Mouse (Mus musculus): ENCODE results near the gene St7.

The St7 gene

GRCm38 (mm10) chr6:17942344-17942743, 249.6 kb downstream of the St7 start:
- no peak for DNase-seq (ENCODE audit: extremely low read depth, low read depth, low spot score)

GRCm38 (mm10) chr6:17943877-17944617, 251.3 kb downstream of the St7 start:
- no peak for DNase-seq (ENCODE audit: extremely low read depth, low read depth, low spot score)

DNA sequence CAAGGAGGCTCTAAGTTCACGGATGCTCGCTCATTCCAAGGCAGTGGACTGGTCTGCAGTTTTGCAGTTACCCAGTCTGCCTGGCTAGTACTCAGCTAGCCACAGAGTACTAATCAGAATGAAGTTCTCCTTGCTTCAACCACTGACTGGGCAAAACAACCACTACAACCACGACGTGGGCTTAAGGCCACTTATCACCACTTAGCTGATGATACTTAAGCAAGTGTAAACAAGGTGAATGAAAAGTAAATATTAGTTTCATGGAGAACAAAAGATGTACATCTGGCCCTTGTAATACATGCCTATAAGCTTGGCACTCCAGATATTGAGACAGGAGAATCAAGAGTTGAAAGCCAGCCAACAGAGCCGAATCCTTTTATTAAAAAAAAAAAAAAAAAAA, 253.7 kb downstream of the St7 start:
- DNase-seq (ENCODE audit: extremely low read depth, low read depth, low spot score): no peak

DNA sequence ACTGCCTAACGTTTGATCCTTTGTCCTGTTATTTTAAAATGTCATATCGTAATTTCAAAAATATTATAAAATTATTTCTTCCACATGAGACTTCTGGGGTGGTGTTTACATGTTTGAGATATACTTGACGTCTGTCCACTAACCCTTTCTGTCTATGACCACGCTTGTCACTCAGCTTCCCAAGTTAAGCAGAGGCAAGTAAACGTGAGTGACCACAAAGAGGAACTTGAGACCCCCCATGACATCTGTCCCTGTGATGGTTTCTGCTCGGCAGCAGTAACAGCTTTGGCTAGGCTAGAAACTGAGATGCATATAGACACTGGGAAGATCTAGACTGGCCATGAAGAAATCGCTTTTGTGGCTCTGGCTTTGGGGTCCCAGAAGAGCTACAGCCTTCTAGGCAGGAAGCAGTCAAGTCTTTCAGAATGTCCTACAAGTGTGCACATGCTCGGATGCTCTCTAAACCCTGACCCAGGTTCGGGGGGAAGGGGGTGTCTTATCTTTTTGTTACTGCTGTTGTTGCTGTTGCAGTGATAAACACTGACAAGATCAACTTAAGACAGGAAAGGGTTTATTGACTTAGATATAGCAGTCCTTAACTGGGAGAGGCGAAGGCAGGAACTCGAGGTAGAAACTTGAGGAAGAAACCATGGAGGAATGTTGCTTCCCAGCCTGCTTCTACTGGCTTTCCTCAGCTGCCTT, 254.5 kb downstream of the St7 start:
- DNase-seq (ENCODE audit: extremely low read depth, low read depth, low spot score): no peak

DNA sequence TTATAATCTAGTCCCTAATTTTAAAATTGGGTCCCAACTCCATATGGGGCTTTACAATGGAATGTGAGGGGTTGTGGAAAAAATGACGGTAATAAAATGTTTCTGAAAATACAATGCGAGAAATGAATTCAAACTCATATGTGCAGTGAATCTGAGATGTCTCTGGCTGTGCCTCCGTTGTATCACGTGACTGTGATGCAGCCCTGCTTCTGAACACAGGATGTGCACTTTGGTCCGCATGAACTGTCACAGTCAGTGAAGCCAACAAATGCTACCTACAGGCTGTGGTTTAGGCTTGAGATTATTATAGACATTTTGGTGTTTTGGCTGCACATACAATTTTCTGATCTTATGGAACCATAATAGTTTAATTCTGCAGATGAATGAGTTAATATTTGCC, 256.4 kb downstream of the St7 start:
- DNase-seq (ENCODE audit: extremely low read depth, low read depth, low spot score): no peak

- no peak for DNase-seq (ENCODE audit: extremely low read depth, low read depth, low spot score)
Observed at GRCm38 (mm10) chr6:17951779-17952178, 259.0 kb downstream of the St7 start.

DNA sequence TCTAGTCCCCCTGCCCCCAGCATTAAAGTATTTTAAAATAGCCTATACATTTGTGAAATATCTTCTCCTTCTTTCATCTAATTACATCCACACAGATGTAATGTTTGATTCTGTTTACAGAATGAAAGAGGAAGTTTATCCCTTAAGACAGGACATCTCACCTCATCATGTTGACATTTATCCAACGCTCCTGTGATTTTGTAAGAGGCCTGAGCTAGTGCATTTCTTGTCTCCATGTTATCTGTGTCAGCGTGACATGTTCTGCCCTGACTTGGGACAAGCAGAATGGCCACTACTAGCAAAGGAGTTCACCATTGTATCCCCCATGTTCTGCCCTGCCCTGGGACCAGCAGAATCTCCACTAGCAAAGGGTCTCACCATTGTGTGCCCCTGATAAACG, 270.7 kb downstream of the St7 start:
- no peak for DNase-seq (ENCODE audit: extremely low read depth, low read depth, low spot score)

- no peak for DNase-seq (ENCODE audit: extremely low read depth, low read depth, low spot score)
Observed at GRCm38 (mm10) chr6:17968467-17969144, 275.9 kb downstream of the St7 start.

DNA sequence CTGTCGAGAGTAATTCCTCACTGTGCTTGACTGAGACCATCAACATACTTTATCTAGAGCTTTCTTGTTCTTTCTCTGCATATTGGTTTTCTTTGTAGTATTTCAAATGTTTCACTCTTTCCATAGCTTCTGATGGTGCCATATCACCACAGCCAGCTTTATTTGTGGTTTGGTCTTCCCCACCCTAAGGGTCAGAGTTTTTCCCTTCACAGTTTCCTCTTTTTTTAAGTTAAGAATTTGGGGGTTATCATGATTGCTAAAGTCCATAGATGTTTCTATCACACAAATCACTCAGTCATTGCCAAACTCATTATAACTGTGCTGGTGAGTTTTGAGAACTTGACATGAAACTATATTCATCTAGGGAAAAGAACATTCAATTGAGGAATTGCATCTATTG, 277.1 kb downstream of the St7 start:
- DNase-seq (ENCODE audit: extremely low read depth, low read depth, low spot score): no peak

GRCm38 (mm10) chr6:17971393-17971792, 278.7 kb downstream of the St7 start:
- DNase-seq (ENCODE audit: extremely low read depth, low read depth, low spot score): no peak

DNA sequence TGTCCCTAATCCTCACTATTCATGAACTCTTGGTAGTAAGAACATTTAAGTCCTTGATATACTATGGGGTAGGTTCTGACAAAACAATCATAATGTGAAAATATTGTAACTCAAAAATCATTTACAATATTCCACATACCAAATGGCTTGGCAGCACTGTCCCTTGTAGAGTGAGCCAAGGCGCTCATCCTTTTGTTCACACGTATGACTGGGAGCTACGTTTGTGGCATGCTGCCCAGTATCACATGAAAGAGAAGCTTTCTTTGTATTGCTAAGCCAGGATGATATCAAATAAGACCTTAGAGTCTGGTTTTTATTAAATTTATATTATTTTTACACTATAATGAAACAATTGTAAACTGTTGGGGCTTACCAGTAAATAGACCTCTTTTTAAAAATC, 281.7 kb downstream of the St7 start:
- no peak for DNase-seq (ENCODE audit: extremely low read depth, low read depth, low spot score)

DNA sequence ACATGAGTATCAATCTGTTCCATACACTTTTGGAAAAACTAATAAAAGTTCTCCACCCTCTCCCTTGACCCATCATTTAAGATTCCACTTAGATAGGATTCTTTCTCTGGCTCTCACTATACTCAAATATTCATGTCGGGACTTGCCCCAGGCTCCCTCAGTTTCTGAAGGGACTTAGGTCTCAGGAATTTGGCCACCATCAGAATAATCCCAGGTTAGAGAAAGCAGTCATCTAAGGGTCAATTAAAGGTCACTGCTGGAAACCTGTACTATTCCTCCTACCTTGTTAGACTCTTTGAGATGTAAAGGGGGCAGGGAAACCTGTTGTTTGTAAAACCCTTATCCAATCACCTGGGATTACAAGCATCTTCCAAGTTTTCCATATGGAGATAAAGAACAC, 284.4 kb downstream of the St7 start:
- no peak for DNase-seq (ENCODE audit: extremely low read depth, low read depth, low spot score)

DNA sequence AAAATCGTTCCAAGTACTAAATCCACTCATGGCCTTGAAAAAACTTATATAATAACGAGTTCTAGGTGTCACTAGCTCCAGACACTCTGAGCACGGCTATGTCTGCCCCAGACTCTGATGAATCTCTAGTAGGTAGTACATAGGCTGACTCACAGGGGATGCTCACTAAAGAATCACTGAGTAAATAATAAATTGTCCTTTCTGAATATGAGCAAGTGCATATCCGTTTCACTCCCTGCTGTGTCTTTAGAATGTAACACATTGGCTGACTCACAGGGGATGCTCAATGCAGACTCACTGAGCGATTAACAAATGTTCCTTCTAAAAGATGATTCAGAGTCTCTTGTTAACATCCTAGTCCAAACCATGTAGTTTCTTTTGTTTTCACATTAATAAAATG, 285.6 kb downstream of the St7 start:
- DNase-seq (ENCODE audit: extremely low read depth, low read depth, low spot score): no peak

GRCm38 (mm10) chr6:17978881-17979280, 286.1 kb downstream of the St7 start:
- DNase-seq (ENCODE audit: extremely low read depth, low read depth, low spot score): no peak

GRCm38 (mm10) chr6:17979361-17979760, 286.6 kb downstream of the St7 start:
- no peak for DNase-seq (ENCODE audit: extremely low read depth, low read depth, low spot score)

GRCm38 (mm10) chr6:17990173-17991028, 297.7 kb downstream of the St7 start:
- no peak for DNase-seq (ENCODE audit: extremely low read depth, low read depth, low spot score)

DNA sequence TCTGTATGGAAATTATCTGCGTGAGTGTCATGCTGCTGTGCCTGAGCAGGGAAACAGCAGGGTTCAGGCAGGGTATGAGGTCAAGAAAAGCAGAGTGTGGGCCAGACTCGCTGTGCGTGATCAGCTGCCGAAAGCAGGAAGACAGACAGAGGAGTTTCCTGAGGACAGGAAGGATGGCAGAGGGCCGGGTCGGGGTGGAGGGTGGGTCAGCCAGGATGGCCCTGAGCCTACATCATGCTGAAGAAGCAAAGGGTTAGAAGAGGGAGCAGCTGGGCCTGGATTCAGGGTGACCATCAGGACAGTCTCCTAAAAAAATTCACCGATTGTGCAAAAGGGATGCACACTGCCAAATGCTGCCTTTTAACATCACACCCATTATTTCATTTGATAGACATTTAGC, 298.9 kb downstream of the St7 start:
- no peak for DNase-seq (ENCODE audit: extremely low read depth, low read depth, low spot score)
